Mouse (Mus musculus): ENCODE results near the gene Gatb. TPM values are rescaled to one million over a fixed set of nuclear protein-coding genes. Genes with fewer than 3 reads are reported as not detected.

The Gatb gene
- total RNA-seq (2023), result 10 to 100 TPM; 14.8 to 15.9 TPM

GRCm38 (mm10) chr3:85573864-85574830 is at the start of gene Gatb:
Gatb (plus strand) TSS chr3:85574119.

Other genes with a start within 250 kb of the Gatb start
- gene Fam160a1, start 243.2 kb downstream of the Gatb start, total RNA-seq (2023), result 1 to 10 TPM; 1.9 to 2.0 TPM

All from B cell, adult 67 days (primary cell).